Mouse (Mus musculus) spleen, adult 10 weeks (tissue): ENCODE measurements around the gene Mill2. TPM values are rescaled to one million over a fixed set of nuclear protein-coding genes. Genes with fewer than 3 reads are reported as not detected.

ENCODE experiments used
- polyA plus RNA-seq: library from polyadenylated mRNA; stranded (reverse); fragments of 350-450 nt; fragmentation: Illumina TruSeq; extraction: RNeasy Lipid Tissue Mini Kit (QIAGEN cat#74804); gene quantifications from one replicate; pipeline ENCODE4 v1.2.3, GENCODE M21; 2015; ENCODE audit warnings: low replicate concordance; ENCODE audit not compliant: insufficient read depth

Mill2 gene
- 6.1 TPM for polyA plus RNA-seq

DNA sequence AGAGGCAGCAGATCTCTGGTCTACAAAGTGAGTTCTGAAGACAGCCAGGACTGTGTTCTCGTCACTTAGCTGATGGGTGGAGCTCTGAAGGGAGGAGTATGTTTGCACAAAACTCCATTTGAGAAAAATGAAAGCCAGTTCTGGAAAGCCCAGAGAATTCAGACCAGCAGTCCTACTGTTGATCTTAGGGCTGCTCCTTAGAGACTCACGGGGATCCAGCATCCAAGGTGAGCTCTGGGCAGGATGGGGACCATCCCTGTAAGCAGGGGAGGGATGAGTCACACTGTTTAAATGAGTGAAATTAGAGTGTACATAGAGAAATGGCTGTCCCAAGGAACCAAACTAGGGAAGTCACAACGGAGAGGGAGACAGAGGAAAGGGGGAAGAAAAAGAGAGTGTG is at the start of gene Mill2:
Mill2 (plus strand) TSS at position 102 of the 400 bp plus-strand sequence.

DNA sequence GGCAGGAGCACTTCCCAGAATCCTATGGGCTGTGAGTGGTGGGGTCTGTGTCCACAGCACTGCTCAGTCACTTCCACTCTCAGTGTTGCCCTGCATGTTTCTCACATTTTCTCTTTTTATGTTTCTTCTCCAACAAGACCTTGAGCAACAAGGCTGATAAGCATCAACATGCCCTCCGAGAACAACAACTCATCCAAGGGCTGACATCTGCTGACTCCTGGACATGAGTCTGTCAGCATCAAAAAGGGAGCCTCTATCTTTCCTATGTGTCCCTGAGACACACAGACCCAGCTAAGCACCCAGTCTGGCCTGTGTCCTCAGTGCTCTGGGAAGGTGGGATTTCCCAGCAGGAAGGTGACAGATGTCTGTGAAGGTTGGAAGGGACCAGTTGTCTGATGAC is 41.3 kb upstream of the Mill2 start, which contains the start of gene Psg19:
Psg19 (minus strand) TSS at position 101 of the 400 bp plus-strand sequence.

DNA sequence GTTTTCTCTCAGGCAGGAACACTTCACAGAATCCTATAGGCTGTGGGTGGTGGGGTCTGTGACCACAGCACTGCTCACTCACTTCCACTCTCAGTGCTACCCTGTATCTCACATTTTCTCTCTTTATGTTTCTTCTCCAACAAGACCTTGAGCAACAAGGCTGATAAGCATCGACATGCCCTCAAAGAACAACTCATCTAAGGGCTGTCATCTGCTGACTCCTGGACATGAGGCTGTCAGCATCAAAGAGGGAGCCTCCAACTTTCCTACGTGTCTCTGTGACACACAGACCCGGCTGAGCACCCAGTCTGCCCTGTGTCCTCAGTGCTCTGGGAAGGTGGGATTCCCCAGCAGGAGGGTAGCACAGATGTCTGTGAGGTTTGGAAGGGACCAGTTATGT is 18.3 kb upstream of the Mill2 start, which contains the start of gene Psg17:
Psg17 (minus strand) TSS at position 101 of the 400 bp plus-strand sequence.

DNA sequence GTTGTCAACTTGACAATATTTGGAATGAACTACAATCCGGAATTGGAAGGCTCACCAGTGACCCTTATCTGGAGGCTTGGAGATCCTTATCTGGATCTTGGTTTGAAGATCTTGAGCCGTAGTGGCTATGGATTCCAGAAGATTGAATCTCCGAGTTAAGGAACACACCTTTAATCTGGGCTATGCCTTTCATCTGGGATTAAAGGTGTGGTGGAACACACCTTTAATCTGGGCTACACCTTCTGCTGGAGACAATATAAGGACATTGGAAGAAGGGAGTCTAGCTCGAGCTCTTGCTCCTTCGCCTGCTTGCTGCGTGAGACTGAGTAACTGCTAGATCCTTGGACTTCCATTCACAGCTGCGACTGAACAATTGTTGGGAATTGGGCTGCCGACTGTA is 31.3 kb downstream of the Mill2 start, which contains the start of gene Pglyrp1:
Pglyrp1 (plus strand) TSS at position 301 of the 400 bp plus-strand sequence.

DNA sequence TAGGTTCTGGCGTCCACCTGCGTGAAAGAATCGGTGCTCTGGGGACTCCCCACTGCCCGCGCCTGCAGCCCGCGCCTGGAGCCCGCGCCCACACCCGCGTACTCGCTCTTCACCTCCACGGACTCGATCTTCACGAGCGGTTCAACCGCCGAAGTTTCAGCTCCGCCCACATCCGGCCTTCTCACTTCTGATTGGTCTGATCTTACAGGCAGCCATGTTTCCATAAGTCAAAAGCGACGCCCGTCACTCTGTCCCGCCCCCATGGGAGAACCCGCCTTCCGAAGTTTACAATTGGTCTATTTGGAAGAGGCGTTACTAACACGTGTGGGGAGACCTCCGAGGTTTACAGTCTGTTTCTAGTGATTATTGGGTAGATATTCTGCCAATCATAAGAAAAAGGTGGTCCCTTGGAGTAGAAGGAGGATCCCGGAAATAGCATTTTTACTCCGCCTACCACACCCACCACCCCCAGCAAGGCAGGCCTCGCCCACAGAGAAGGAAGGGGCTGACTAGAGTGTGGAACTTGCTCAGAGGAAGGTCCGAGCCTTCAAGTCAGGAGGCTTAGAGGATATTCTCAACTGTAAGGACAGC is 70.6 kb downstream of the Mill2 start, which contains the start of gene Ccdc61:
Ccdc61 (minus strand) TSS at position 175 of the 591 bp plus-strand sequence.

Other genes starting within 250 kb of the Mill2 start
- not detected for gene Psg23, start 223.5 kb upstream of the Mill2 start, polyA plus RNA-seq
- not detected for gene Psg21, start 183.2 kb upstream of the Mill2 start, polyA plus RNA-seq
- not detected for gene Psg20, start 153.8 kb upstream of the Mill2 start, polyA plus RNA-seq
- not detected for gene Psg22, start 121.9 kb upstream of the Mill2 start, polyA plus RNA-seq
- not detected for gene Psg19, start 41.4 kb upstream of the Mill2 start, polyA plus RNA-seq
- gene Psg17, start 18.4 kb upstream of the Mill2 start, polyA plus RNA-seq: not detected
- gene Pglyrp1, start 31.4 kb downstream of the Mill2 start, polyA plus RNA-seq: 28.9 TPM
- 17.3 TPM for gene Ccdc61, start 70.4 kb downstream of the Mill2 start, polyA plus RNA-seq
- gene Nova2, start 85.9 kb downstream of the Mill2 start, polyA plus RNA-seq: 0.76 TPM
- not detected for gene Nanos2, start 147.4 kb downstream of the Mill2 start, polyA plus RNA-seq
- 0.73 TPM for gene Mypop, start 151.3 kb downstream of the Mill2 start, polyA plus RNA-seq
- 6.8 TPM for gene Irf2bp1, start 164.1 kb downstream of the Mill2 start, polyA plus RNA-seq
- not detected for gene Foxa3, start 183.6 kb downstream of the Mill2 start, polyA plus RNA-seq
- 43.3 TPM for gene Sympk, start 184.4 kb downstream of the Mill2 start, polyA plus RNA-seq
- gene Rsph6a, start 214.7 kb downstream of the Mill2 start, polyA plus RNA-seq: not detected
- gene Dmwd, start 236.3 kb downstream of the Mill2 start, polyA plus RNA-seq: 5.3 TPM
- gene Dmpk, start 243.9 kb downstream of the Mill2 start, polyA plus RNA-seq: 37.1 TPM